Comparison of ENCODE assay signal across 16 mouse cellular contexts in the genomic region with DNA sequence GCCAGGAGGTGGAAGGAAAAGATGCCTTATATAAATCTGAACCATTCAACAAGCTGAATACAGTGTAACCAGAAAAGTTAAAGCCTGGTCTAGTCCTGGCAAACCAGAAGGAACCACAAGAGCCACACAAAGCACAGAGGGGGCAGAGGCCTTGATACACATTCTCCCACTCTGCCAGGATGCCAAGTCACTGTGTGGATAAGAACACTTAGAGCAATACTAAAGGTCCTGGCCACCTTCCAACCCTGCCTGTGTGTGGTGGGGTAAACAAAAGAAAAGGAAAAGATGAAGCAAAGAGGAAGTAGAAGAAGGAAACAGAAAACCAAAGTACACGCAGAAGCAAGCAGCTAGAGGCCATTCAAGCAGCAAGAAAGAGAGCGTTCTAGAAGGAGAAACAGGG.
DNase-seq lines count a peak whose midpoint lies in the region; ATAC-seq and TF ChIP-seq lines count a peak whose summit lies in the region.
"Had no signal": no experiment of that assay in that cellular context is flagged by ENCODE, and none has a peak within 500 bp of the region (broad histone marks: within the 10 kb centered on the region; RNA-seq: fewer than 3 reads in every experiment).

No protein-coding gene starts in this region.

- no peaks in the 10 kb centered on the region for H3K9me3 ChIP-seq in forebrain, embryonic 14.5 days (replicated peaks; ENCODE audit: control insufficient read depth, low read length)
- no peaks in the 10 kb centered on the region for H3K9me3 ChIP-seq in forebrain, embryonic 10.5 days
- no peaks in the 10 kb centered on the region for H3K9me3 ChIP-seq in midbrain, postnatal 0 days (ENCODE audit: low read length)
- no peaks in the 10 kb centered on the region for H3K9me3 ChIP-seq in midbrain, embryonic 15.5 days
- H3K9me3 ChIP-seq: heart, embryonic 15.5 days; limb, embryonic 12.5 days had no signal

- 46% methylated on average over 2 of the region's 2 CpGs for WGBS in forebrain, embryonic 14.5 days
- WGBS in forebrain, embryonic 10.5 days, result 91% methylated on average over 2 of the region's 2 CpGs
- WGBS in midbrain, postnatal 0 days, result 67% methylated on average over 2 of the region's 2 CpGs
- 72% methylated on average over 2 of the region's 2 CpGs for WGBS in midbrain, embryonic 15.5 days

- 0 out of 2 replicates have a peak, but pooled peaks cover 6% of the 10 kb centered on the region for H3K4me1 ChIP-seq in forebrain, embryonic 14.5 days (ENCODE audit: control insufficient read depth, insufficient read depth, low read length)
- H3K4me1 ChIP-seq in forebrain, embryonic 10.5 days, result peaks cover 6% of the 10 kb centered on the region
- H3K4me1 ChIP-seq in midbrain, postnatal 0 days (ENCODE audit: insufficient read depth, low read length), result no peaks in the 10 kb centered on the region
- peaks cover 8% of the 10 kb centered on the region; the same call in 1 of the 2 replicates for H3K4me1 ChIP-seq in midbrain, embryonic 15.5 days
- H3K4me1 ChIP-seq: limb, embryonic 12.5 days had no signal

- H3K27me3 ChIP-seq in forebrain, embryonic 14.5 days (replicated peaks; ENCODE audit: control insufficient read depth, insufficient read depth, low read length), result no peaks in the 10 kb centered on the region
- H3K27me3 ChIP-seq in forebrain, embryonic 10.5 days (ENCODE audit: poor library complexity, severe bottlenecking), result no peaks in the 10 kb centered on the region
- no peaks in the 10 kb centered on the region for H3K27me3 ChIP-seq in midbrain, postnatal 0 days (ENCODE audit: insufficient read depth, low read length)
- H3K27me3 ChIP-seq in midbrain, embryonic 15.5 days (replicated peaks), result no peaks in the 10 kb centered on the region
- H3K27me3 ChIP-seq: heart, embryonic 15.5 days; limb, embryonic 12.5 days had no signal

- no peak for ATAC-seq in forebrain, embryonic 14.5 days
- no peak for ATAC-seq in midbrain, postnatal 0 days (ENCODE audit: low FRiP score)
- no peak for ATAC-seq in midbrain, embryonic 15.5 days (replicated peaks)
- 0 out of 2 replicates have a peak, but pooled peaks have one; percentile 15 for ATAC-seq in common myeloid progenitor, adult 5-6 weeks (replicated peaks; ENCODE audit: low read depth, poor library complexity, severe bottlenecking)
- ATAC-seq: Patski had no signal

- H3K36me3 ChIP-seq in forebrain, embryonic 14.5 days (ENCODE audit: control insufficient read depth, insufficient read depth, low read length), result no peaks in the 10 kb centered on the region
- H3K36me3 ChIP-seq in forebrain, embryonic 10.5 days (replicated peaks), result no peaks in the 10 kb centered on the region
- H3K36me3 ChIP-seq in midbrain, postnatal 0 days (ENCODE audit: insufficient read depth, low read length), result no peaks in the 10 kb centered on the region
- H3K36me3 ChIP-seq in midbrain, embryonic 15.5 days (replicated peaks), result no peaks in the 10 kb centered on the region
- H3K36me3 ChIP-seq: heart, embryonic 15.5 days; limb, embryonic 12.5 days had no signal

- no peak overlapping the region for H3K9ac ChIP-seq in forebrain, embryonic 14.5 days (ENCODE audit: low read length)
- no peak overlapping the region for H3K9ac ChIP-seq in midbrain, postnatal 0 days (replicated peaks; ENCODE audit: low read length, poor library complexity, severe bottlenecking)
- no peak overlapping the region for H3K9ac ChIP-seq in midbrain, embryonic 15.5 days
- H3K9ac ChIP-seq: heart, embryonic 15.5 days; limb, embryonic 12.5 days had no signal

- H3K4me2 ChIP-seq in forebrain, embryonic 14.5 days (ENCODE audit: low read length), result no peak overlapping the region
- no peak overlapping the region for H3K4me2 ChIP-seq in midbrain, postnatal 0 days (ENCODE audit: low read depth, low read length, poor library complexity, severe bottlenecking)
- H3K4me2 ChIP-seq in midbrain, embryonic 15.5 days, result no peak overlapping the region
- H3K4me2 ChIP-seq: heart, embryonic 15.5 days; limb, embryonic 12.5 days had no signal

- no peak overlapping the region for H3K27ac ChIP-seq in forebrain, embryonic 14.5 days (ENCODE audit: low read depth, low read length)
- no peak overlapping the region for H3K27ac ChIP-seq in forebrain, embryonic 10.5 days
- H3K27ac ChIP-seq in midbrain, postnatal 0 days (ENCODE audit: low read depth, low read length), result no peak overlapping the region
- no peak overlapping the region for H3K27ac ChIP-seq in midbrain, embryonic 15.5 days
- H3K27ac ChIP-seq in layer of hippocampus, adult 2 months, result no peak overlapping the region
- H3K27ac ChIP-seq: heart, embryonic 15.5 days; limb, embryonic 12.5 days had no signal

- no peak for TF ChIP-seq CTCF in midbrain, postnatal 0 days (IDR thresholded peaks at IDR 0.05)
- no peak for TF ChIP-seq CTCF in layer of hippocampus, adult 2 months (conservative IDR thresholded peaks at IDR 0.05)

- DNase-seq in forebrain, embryonic 14.5 days (ENCODE audit: low spot score), result peak; percentile 45
- no peak for DNase-seq in forebrain, embryonic 10.5 days (ENCODE audit: extremely low spot score, low spot score)
- peak; percentile 42 for DNase-seq in midbrain, postnatal 0 days (ENCODE audit: low spot score)
- peak; percentile 78 for DNase-seq in lung, postnatal 36 days
- DNase-seq in layer of hippocampus, adult 2 months (ENCODE audit: low spot score in 2 of 2), result no peak
- DNase-seq in urinary bladder, postnatal 4 days (ENCODE audit: low spot score in 2 of 2), result no peak
- DNase-seq: adrenal gland, adult 8-10 months; cerebellum, adult 11 months; gastrocnemius, postnatal 25 days; retina, postnatal 1 day; thymus, postnatal 14 days had no signal

- H3K4me3 ChIP-seq in forebrain, embryonic 14.5 days (ENCODE audit: low read depth, low read length), result no peak overlapping the region
- no peak overlapping the region for H3K4me3 ChIP-seq in forebrain, embryonic 10.5 days
- no peak overlapping the region for H3K4me3 ChIP-seq in midbrain, postnatal 0 days (ENCODE audit: low read depth, low read length)
- H3K4me3 ChIP-seq in midbrain, embryonic 15.5 days, result no peak overlapping the region
- H3K4me3 ChIP-seq in layer of hippocampus, adult 2 months, result no peak overlapping the region
- H3K4me3 ChIP-seq: heart, embryonic 15.5 days; limb, embryonic 12.5 days had no signal

Comparison
In these comparisons a context has a peak if more than half of its experiments do, and no peak if none do; other contexts are left out.
1. DNase-seq: peak in forebrain, embryonic 14.5 days (single experiment), midbrain, postnatal 0 days (single experiment) and lung, postnatal 36 days (single experiment); none in forebrain, embryonic 10.5 days (single experiment), layer of hippocampus, adult 2 months (0 of 2) and urinary bladder, postnatal 4 days (0 of 2).